ENCODE assay signal across 8 mouse cellular contexts in the genomic region with DNA sequence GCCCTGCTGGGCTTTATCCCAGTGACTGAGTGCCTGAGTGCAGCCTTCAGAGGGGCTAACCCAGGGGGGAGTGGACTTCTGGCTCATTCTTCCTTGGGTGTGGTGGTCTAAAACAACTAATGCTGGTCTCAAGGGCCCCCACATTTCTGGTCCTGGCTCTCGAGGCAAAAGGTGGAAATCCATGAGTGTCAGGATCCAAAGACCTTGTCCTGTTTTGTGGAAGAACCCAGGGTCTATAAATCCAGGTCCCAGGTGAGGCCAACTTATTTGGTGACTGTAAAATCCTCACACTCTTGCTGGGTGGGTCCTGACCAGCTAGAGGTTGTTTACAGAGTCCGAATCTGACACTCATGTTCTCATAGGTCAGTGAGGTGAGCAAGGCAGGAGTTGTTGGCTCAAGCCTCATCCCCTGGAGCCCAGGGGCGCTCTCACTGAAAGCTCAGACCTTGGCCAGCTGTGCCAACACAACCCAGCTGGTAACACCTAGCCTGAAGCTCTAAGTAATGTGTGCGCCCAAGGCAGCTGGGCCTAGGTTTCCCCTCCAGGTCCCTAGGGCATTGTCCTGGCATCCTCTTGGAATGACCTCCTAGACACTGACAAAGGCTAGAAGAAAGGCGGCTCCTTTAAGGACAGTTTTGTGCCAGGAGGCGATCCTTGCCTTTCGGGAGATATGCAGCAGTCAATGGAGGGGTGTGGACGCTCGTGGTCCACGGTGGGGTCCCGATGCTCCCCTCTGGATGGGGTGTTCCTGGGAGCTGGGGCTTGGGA. TPM values are rescaled to one million over a fixed set of nuclear protein-coding genes. Genes with fewer than 3 reads are reported as not detected.
DNase-seq lines count a peak whose midpoint lies in the region; ATAC-seq and TF ChIP-seq lines count a peak whose summit lies in the region.

No protein-coding gene starts in this region.

- no peaks in the 10 kb centered on the region for H3K79me2 ChIP-seq in liver, adult 2 months (ENCODE audit: control insufficient read depth, insufficient read depth, low read length)

- H3K27me3 ChIP-seq in liver, adult 2 months (ENCODE audit: control insufficient read depth, insufficient read depth, low read length) = no peaks in the 10 kb centered on the region
- no peaks in the 10 kb centered on the region for H3K27me3 ChIP-seq in embryonic facial prominence, embryonic 14.5 days (replicated peaks; ENCODE audit: control insufficient read depth, insufficient read depth, low read length)
- H3K27me3 ChIP-seq in intestine, embryonic 15.5 days (replicated peaks) = no peaks in the 10 kb centered on the region
- peaks cover 55% of the 10 kb centered on the region for H3K27me3 ChIP-seq in liver, embryonic 16.5 days (ENCODE audit: control insufficient read depth, insufficient read depth, low read depth, low read length)

- peak overlapping the region; percentile 6; the same call in 1 of the 2 replicates for H3K4me3 ChIP-seq in liver, adult 2 months (ENCODE audit: insufficient read depth, low read depth, low read length)
- H3K4me3 ChIP-seq in embryonic facial prominence, embryonic 14.5 days (ENCODE audit: low read depth, low read length) = peak overlapping the region; percentile 17
- peak overlapping the region; percentile 13 for H3K4me3 ChIP-seq in intestine, embryonic 15.5 days (replicated peaks)
- H3K4me3 ChIP-seq in liver, embryonic 16.5 days (ENCODE audit: low read depth, low read length) = no peak overlapping the region

- H3K4me2 ChIP-seq in embryonic facial prominence, embryonic 14.5 days (ENCODE audit: low read depth, low read length) = peak overlapping the region; percentile 51
- peak overlapping the region; percentile 57 for H3K4me2 ChIP-seq in intestine, embryonic 15.5 days (replicated peaks)
- H3K4me2 ChIP-seq in liver, embryonic 16.5 days (ENCODE audit: low read depth, low read length) = peak overlapping the region; percentile 25

- 38% methylated on average over 11 of the region's 11 CpGs for WGBS in liver, adult 2 months
- 30% methylated on average over 11 of the region's 11 CpGs for WGBS in embryonic facial prominence, embryonic 14.5 days
- WGBS in intestine, embryonic 15.5 days = 32% methylated on average over 11 of the region's 11 CpGs
- WGBS in liver, embryonic 16.5 days (ENCODE audit: insufficient replicate concordance) = 22% methylated on average over 11 of the region's 11 CpGs

- no peaks in the 10 kb centered on the region for H3K36me3 ChIP-seq in liver, adult 2 months (ENCODE audit: control insufficient read depth, insufficient read depth, low read length)
- H3K36me3 ChIP-seq in embryonic facial prominence, embryonic 14.5 days (ENCODE audit: control insufficient read depth, insufficient read depth, low read length) = no peaks in the 10 kb centered on the region
- no peaks in the 10 kb centered on the region for H3K36me3 ChIP-seq in intestine, embryonic 15.5 days
- no peaks in the 10 kb centered on the region for H3K36me3 ChIP-seq in liver, embryonic 16.5 days (ENCODE audit: control insufficient read depth, insufficient read depth)

- H3K4me1 ChIP-seq in liver, adult 2 months (ENCODE audit: control insufficient read depth, insufficient read depth, low read length) = peaks cover 24% of the 10 kb centered on the region
- H3K4me1 ChIP-seq in embryonic facial prominence, embryonic 14.5 days (ENCODE audit: control insufficient read depth, insufficient read depth, low read length) = peaks cover 77% of the 10 kb centered on the region
- H3K4me1 ChIP-seq in intestine, embryonic 15.5 days (replicated peaks) = peaks cover 85% of the 10 kb centered on the region
- H3K4me1 ChIP-seq in liver, embryonic 16.5 days (ENCODE audit: control insufficient read depth, low read depth, low read length) = peaks cover 31% of the 10 kb centered on the region

- peak overlapping the region; percentile 20; the same call in 1 of the 2 replicates for H3K9ac ChIP-seq in liver, adult 2 months (ENCODE audit: low read depth, low read length)
- peak overlapping the region; percentile 52 for H3K9ac ChIP-seq in embryonic facial prominence, embryonic 14.5 days (ENCODE audit: low read depth, low read length)
- H3K9ac ChIP-seq in intestine, embryonic 15.5 days = peak overlapping the region; percentile 39
- no peak overlapping the region for H3K9ac ChIP-seq in liver, embryonic 16.5 days (ENCODE audit: low read depth, low read length)

- no peaks in the 10 kb centered on the region for H3K9me3 ChIP-seq in embryonic facial prominence, embryonic 14.5 days (ENCODE audit: control insufficient read depth, low read length)
- H3K9me3 ChIP-seq in intestine, embryonic 15.5 days = no peaks in the 10 kb centered on the region
- no peaks in the 10 kb centered on the region for H3K9me3 ChIP-seq in liver, embryonic 16.5 days (replicated peaks; ENCODE audit: control insufficient read depth, low read length)

- no peak for DNase-seq in liver, adult 2 months (ENCODE audit: extremely low read depth, low read depth, low spot score)
- no peak for DNase-seq in liver
- no peak for DNase-seq in embryonic facial prominence, embryonic 14.5 days (ENCODE audit: low spot score)

- no peak for ATAC-seq in embryonic facial prominence, embryonic 14.5 days (ENCODE audit: low read depth)
- ATAC-seq in intestine, embryonic 15.5 days = no peak
- no peak for ATAC-seq in liver, embryonic 16.5 days (ENCODE audit: low read depth)
- ATAC-seq in activated CD4-positive, CD25-positive, alpha-beta regulatory T cell, adult 4 months = no peak
- ATAC-seq in monocyte, adult 5-6 weeks (replicated peaks; ENCODE audit: insufficient number of reproducible peaks, low FRiP score, low TSS enrichment, poor library complexity, severe bottlenecking) = no peak
- ATAC-seq in inflammation-experienced regulatory T-cells, adult 6 months = no peak

- TF ChIP-seq POLR2A in liver, adult 2 months (IDR thresholded peaks at IDR 0.05; ENCODE audit: extremely low read depth, insufficient read depth, low read length) = no peak

- TF ChIP-seq CTCF in liver, adult 2 months (IDR thresholded peaks at IDR 0.05; ENCODE audit: low read depth, low read length) = no peak

- no peak overlapping the region for H3K27ac ChIP-seq in liver, adult 2 months (replicated peaks; ENCODE audit: insufficient read depth, low read depth, low read length)
- peak overlapping the region; percentile 46 for H3K27ac ChIP-seq in embryonic facial prominence, embryonic 14.5 days (replicated peaks; ENCODE audit: low read depth, low read length)
- peak overlapping the region; percentile 80 for H3K27ac ChIP-seq in intestine, embryonic 15.5 days
- H3K27ac ChIP-seq in liver, embryonic 16.5 days (ENCODE audit: low read length) = no peak overlapping the region

RNA-seq across cellular contexts. Expression of gene Bahcc1, which starts 8.1 kb away (rescaled TPM):
- total RNA-seq in liver, adult 2 months (2014; rRNA removed) = 1.2 and 1.5 TPM in 2 replicates
- 3.4 and 3.5 TPM in 2 replicates for polyA plus RNA-seq in liver, adult 2 months (2012; rRNA removed)
- polyA plus RNA-seq in embryonic facial prominence, embryonic 14.5 days (2014; fragmentation: Nextera tagmentation; extraction: Ambion mirVana) = 11.1 and 12.0 TPM in 2 replicates
- 5.8 and 7.1 TPM in 2 replicates for polyA plus RNA-seq in intestine, embryonic 15.5 days (2015; fragmentation: Nextera tagmentation; extraction: Ambion mirVana)
- 0.84 TPM in 2 replicates for polyA plus RNA-seq in liver, embryonic 16.5 days (2015; fragmentation: Nextera tagmentation; extraction: Ambion mirVana)
- polyA plus RNA-seq in activated CD4-positive, CD25-positive, alpha-beta regulatory T cell, adult 4 months (2017; shearing (Covaris generic)) = not detected
- 0.68 to 0.85 TPM (median 0.76 TPM) in 3 replicates for total RNA-seq in monocyte, adult 5-6 weeks (2017)
- polyA plus RNA-seq in inflammation-experienced regulatory T-cells, adult 6 months (2017; shearing (Covaris generic)) = not detected

Comparison
In these comparisons a context has a peak if more than half of its experiments do, and no peak if none do; other contexts are left out.
1. H3K27ac ChIP-seq: peak in embryonic facial prominence, embryonic 14.5 days (single experiment) and intestine, embryonic 15.5 days (single experiment); none in liver, adult 2 months (single experiment) and liver, embryonic 16.5 days (single experiment).
2. Peak in every context shown above with its lines, with median percentiles within 50 percentile points of each other: H3K4me2 ChIP-seq.